Mouse (Mus musculus): ENCODE results near the gene Mboat1. TPM values are rescaled to one million over a fixed set of nuclear protein-coding genes. Genes with fewer than 3 reads are reported as not detected.

Gene Mboat1
- polyA plus RNA-seq, 1 experiment from 2014 or later, result 3.3 TPM

DNA sequence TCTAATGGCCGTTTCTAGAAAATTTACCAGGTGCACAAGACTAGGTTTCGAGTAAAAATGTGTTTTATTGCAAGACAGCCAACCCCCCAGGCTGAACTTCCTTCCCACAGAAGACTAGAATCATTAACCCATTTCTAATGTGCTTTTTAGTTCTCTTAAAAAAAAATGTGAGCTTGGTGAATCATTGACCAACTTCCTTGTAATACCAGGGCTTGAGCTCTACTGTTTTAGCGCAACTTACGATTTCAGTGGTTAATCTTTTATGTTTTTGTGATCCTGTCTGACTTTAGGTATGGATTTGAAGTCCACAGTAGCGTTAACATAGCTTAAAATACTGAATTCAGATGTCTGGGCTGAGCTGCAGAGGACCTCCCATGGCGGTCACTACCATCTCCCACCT, 10.2 kb downstream of the Mboat1 start:
- Histone ChIP-seq H3K4me1 (no peaks in the 10 kb centered on the region), H3K4me3 (no peak overlapping the region), H3K9ac (no peak overlapping the region), H3K27me3 (replicated peaks) (no peaks in the 10 kb centered on the region), H3K4me2 (no peak overlapping the region), H3K27ac (replicated peaks) (no peak overlapping the region), H3K36me3 (no peaks in the 10 kb centered on the region), H3K9me3 (no peaks in the 10 kb centered on the region)
- WGBS, result 82% methylated on average over 6 of the region's 6 CpGs
- ATAC-seq (ENCODE audit: extremely low read depth, insufficient number of reproducible peaks, low FRiP score, low TSS enrichment), result no peak

DNA sequence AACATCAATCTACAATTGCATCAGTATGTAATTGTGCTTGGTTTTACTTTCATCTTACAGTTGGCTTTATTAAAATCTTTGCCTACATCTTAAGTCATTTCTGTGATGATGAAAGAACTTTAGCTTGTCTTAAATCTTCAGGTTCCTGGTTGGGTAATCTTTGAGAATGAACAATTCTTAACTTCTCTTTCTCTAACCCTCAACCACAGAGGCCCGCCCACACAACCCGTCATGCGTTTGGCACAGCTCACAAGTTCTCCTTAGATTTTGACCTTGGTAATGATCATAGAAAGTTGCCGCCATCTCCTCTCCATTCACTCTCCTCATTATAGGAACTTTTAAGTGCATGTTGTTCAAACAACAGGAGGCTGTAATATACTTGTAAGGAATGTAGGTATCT, 18.0 kb downstream of the Mboat1 start:
- no peak for ATAC-seq (ENCODE audit: extremely low read depth, insufficient number of reproducible peaks, low FRiP score, low TSS enrichment)

DNA sequence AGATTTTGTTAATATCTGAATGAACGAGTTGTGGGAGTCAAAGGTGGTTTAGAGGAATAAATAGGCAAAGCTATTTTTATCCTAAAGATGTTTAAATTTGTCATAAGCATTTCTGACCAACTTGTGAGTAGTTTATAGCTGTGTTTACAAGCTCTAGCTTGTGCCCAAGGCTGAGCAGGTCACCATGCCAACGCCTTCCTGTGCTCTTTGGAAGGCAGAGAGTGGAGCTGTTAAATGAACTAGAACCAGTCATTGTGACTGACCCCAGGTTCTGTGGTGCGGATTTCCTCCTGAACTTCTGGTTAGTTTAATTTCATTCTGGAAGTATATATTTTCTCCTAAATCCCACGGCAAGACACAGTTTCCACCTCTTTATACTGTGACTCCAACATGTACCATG, 23.3 kb downstream of the Mboat1 start:
- 86% methylated on average over 4 of the region's 4 CpGs for WGBS
- H3K27me3 ChIP-seq (replicated peaks), result no peaks in the 10 kb centered on the region
- ATAC-seq (ENCODE audit: extremely low read depth, insufficient number of reproducible peaks, low FRiP score, low TSS enrichment), result no peak
- H3K4me2 ChIP-seq, result no peak overlapping the region
- no peak overlapping the region for H3K4me3 ChIP-seq
- peaks cover 7% of the 10 kb centered on the region; the same call in 1 of the 2 replicates for H3K9me3 ChIP-seq
- no peak overlapping the region for H3K27ac ChIP-seq (replicated peaks)
- no peaks in the 10 kb centered on the region for H3K4me1 ChIP-seq
- H3K36me3 ChIP-seq, result no peaks in the 10 kb centered on the region
- no peak overlapping the region for H3K9ac ChIP-seq

More for the DNA sequence above, 18.0 kb downstream of the Mboat1 start:
- Histone ChIP-seq H3K4me2 (no peak overlapping the region), H3K36me3 (no peaks in the 10 kb centered on the region), H3K27me3 (replicated peaks) (no peaks in the 10 kb centered on the region), H3K9ac (no peak overlapping the region), H3K27ac (replicated peaks) (no peak overlapping the region), H3K9me3 (no peaks in the 10 kb centered on the region), H3K4me3 (no peak overlapping the region), H3K4me1 (no peaks in the 10 kb centered on the region)
- 72% methylated on average over 4 of the region's 4 CpGs for WGBS

DNA sequence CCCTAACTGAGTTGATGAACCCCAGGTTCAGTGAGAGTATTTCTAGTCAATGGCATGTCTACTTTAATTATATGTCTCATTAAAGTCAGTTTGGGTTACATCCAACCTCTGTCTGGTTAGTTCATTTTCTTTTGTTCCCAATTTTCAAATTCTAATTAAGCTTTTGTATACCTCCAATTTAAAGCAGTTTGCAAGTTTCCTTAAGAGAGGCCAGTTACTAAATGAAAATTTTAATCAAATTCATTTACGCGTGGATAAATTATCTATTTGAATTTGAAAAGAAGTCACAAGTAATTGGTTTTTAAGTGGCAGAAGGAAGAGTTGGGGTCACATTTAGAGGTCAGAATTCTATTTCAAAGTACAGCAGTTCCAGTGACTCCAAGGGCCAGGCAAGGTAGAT, 27.2 kb downstream of the Mboat1 start:
- 92% methylated on average over 2 of the region's 2 CpGs for WGBS
- Histone ChIP-seq H3K4me2 (no peak overlapping the region), H3K9me3 (peaks cover 7% of the 10 kb centered on the region; the same call in 1 of the 2 replicates), H3K4me3 (no peak overlapping the region), H3K36me3 (no peaks in the 10 kb centered on the region), H3K9ac (no peak overlapping the region), H3K4me1 (no peaks in the 10 kb centered on the region), H3K27ac (replicated peaks) (no peak overlapping the region), H3K27me3 (replicated peaks) (no peaks in the 10 kb centered on the region)
- no peak for ATAC-seq (ENCODE audit: extremely low read depth, insufficient number of reproducible peaks, low FRiP score, low TSS enrichment)

DNA sequence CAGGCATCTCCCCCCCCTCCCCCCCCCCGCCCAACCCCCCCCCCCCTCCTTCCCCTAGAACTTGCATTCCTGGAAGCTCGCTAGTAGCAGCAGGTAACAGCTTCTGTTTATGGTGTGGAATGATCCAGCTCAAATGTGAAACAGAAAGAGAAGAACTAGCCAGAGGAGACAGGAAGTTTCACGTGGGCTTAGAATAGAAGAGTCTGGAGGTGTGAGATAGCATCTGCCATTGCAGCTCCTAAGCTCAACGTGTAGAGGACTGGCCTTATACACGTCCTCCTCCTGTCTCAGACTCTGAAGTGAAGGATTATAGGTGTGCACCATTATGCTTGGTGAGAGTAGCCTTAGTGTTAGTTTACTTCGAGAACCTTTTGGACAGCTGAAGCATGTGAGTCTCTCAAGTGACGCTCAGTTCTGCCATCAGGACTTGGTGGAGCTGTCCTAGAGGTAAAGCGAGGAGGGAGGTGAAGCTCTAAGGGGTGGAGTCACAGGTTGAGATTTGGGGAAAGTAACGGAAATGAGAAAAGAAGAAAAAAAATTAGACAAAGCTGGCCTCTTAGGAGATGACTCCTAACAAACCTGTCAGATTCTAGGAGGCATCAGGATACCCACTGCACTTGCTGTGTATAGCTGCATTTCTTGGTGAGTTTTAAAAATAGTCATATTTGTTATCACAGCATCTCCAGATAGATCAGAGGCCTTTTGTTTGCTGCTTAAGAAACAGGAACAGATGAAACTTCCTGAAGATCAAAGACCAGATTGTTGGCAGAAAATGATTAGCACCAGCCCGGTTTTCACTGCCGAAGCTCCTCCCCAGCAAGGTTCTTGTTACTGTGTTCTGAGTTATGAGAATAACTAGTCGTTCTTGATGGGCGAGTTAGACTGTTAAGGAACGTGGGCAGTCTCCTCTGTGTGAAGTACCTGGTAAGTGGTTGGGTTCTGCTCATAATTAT, 30.1 kb downstream of the Mboat1 start:
- Histone ChIP-seq H3K9me3 (peaks cover 7% of the 10 kb centered on the region; the same call in 1 of the 2 replicates), H3K36me3 (no peaks in the 10 kb centered on the region), H3K4me3 (no peak overlapping the region), H3K27ac (replicated peaks) (no peak overlapping the region), H3K9ac (no peak overlapping the region), H3K27me3 (replicated peaks) (no peaks in the 10 kb centered on the region), H3K4me1 (no peaks in the 10 kb centered on the region), H3K4me2 (no peak overlapping the region)
- WGBS, result 64% methylated on average over 12 of the region's 14 CpGs
- ATAC-seq (ENCODE audit: extremely low read depth, insufficient number of reproducible peaks, low FRiP score, low TSS enrichment), result no peak

DNA sequence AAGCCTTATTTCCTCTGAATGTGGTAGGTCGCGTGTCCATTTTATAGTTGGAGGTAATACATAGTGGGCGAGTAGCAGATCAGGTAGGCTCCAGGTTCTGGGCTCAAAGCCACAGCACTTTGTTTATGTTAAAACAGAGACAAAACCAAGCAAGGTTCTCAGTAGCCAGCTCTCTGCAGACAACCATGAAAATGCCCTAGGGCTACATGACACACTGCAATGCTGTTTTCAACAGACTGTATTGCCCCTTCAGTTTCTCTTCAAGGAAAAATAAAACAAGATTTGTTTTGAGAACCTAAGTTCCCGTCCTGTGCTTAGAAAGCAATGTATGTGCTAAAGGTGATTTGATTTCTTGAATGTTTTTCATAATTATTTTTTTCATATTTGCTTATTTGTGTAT, 31.2 kb downstream of the Mboat1 start:
- no peaks in the 10 kb centered on the region for H3K27me3 ChIP-seq (replicated peaks)
- WGBS, result 80% methylated on average over 4 of the region's 4 CpGs
- no peak overlapping the region for H3K9ac ChIP-seq
- no peaks in the 10 kb centered on the region for H3K36me3 ChIP-seq
- H3K4me1 ChIP-seq, result no peaks in the 10 kb centered on the region
- peaks cover 5% of the 10 kb centered on the region; the same call in 1 of the 2 replicates for H3K9me3 ChIP-seq
- H3K27ac ChIP-seq (replicated peaks), result no peak overlapping the region
- no peak overlapping the region for H3K4me2 ChIP-seq
- ATAC-seq (ENCODE audit: extremely low read depth, insufficient number of reproducible peaks, low FRiP score, low TSS enrichment), result no peak
- no peak overlapping the region for H3K4me3 ChIP-seq

DNA sequence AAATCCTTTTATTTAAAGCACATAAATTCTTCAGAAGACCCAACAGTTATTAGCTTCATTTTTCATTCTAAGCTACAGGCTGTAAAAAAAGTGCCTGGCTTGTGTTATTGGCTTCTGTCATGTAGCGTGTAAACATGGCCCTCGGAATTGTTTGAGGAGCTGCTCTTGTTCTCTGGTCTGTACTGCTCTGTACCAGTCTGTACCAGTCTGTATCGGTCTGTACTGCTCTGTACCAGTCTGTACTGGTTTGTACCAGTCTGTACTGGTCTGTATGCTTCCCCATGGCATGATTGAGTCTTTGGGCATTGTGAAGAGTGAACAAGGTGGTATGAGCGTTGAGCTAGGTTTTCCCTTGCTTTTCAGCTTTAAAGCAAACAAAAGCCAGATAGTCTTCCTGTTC, 32.5 kb downstream of the Mboat1 start:
- H3K4me1 ChIP-seq, result no peaks in the 10 kb centered on the region
- H3K27ac ChIP-seq (replicated peaks), result no peak overlapping the region
- H3K9ac ChIP-seq, result no peak overlapping the region
- no peak overlapping the region for H3K4me2 ChIP-seq
- no peak for ATAC-seq (ENCODE audit: extremely low read depth, insufficient number of reproducible peaks, low FRiP score, low TSS enrichment)
- no peaks in the 10 kb centered on the region for H3K36me3 ChIP-seq
- H3K4me3 ChIP-seq, result no peak overlapping the region
- WGBS, result 86% methylated on average over 4 of the region's 4 CpGs
- no peaks in the 10 kb centered on the region for H3K27me3 ChIP-seq (replicated peaks)
- H3K9me3 ChIP-seq, result no peaks in the 10 kb centered on the region

DNA sequence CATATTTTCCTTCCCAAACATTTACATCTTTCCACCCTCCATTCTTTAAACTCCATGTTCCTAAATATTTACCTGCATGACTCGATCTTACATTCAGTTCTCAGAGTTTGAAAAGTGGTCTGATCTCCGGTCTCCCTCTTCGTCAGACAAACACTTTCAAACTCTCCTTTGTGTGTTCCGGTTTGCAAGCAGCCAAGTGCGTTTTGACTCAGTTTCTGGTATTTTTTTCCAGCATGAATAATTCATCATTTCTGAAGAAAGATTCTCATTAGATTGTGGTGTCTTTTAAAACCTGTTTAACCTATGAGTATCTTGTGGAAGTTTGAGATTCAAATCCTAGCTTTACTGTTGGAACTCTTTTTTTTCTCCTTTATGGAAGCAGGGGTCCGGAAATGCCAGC, 33.8 kb downstream of the Mboat1 start:
- Histone ChIP-seq H3K27me3 (replicated peaks) (no peaks in the 10 kb centered on the region), H3K36me3 (no peaks in the 10 kb centered on the region), H3K9me3 (no peaks in the 10 kb centered on the region), H3K9ac (no peak overlapping the region), H3K4me2 (no peak overlapping the region), H3K4me3 (no peak overlapping the region), H3K27ac (replicated peaks) (no peak overlapping the region), H3K4me1 (no peaks in the 10 kb centered on the region)
- 84% methylated on average over 6 of the region's 6 CpGs for WGBS
- no peak for ATAC-seq (ENCODE audit: extremely low read depth, insufficient number of reproducible peaks, low FRiP score, low TSS enrichment)

DNA sequence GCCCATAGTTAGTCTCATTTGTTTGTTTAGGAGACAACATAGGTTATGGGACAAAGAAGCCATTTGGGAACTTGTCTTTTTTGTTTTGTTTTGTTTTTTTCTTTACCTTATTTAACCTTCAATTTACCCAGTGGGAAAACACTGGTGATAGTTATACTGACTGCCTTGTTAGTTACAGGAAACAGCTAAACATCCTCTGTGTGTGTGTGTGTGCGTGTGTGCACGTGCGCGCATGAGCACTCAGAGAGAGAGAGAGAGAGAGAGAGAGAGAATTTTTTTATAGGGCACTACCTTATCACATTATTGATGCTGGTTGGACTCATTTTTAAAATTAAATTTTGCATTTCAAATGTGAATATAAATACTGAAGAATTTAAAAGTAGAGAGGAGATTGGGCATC, 38.3 kb downstream of the Mboat1 start:
- H3K36me3 ChIP-seq, result no peaks in the 10 kb centered on the region
- H3K4me2 ChIP-seq, result no peak overlapping the region
- H3K4me1 ChIP-seq, result no peaks in the 10 kb centered on the region
- H3K9ac ChIP-seq, result no peak overlapping the region
- no peak overlapping the region for H3K4me3 ChIP-seq
- 87% methylated on average over 4 of the region's 4 CpGs for WGBS
- H3K27ac ChIP-seq (replicated peaks), result no peak overlapping the region
- no peaks in the 10 kb centered on the region for H3K9me3 ChIP-seq
- ATAC-seq (ENCODE audit: extremely low read depth, insufficient number of reproducible peaks, low FRiP score, low TSS enrichment), result no peak
- no peaks in the 10 kb centered on the region for H3K27me3 ChIP-seq (replicated peaks)

DNA sequence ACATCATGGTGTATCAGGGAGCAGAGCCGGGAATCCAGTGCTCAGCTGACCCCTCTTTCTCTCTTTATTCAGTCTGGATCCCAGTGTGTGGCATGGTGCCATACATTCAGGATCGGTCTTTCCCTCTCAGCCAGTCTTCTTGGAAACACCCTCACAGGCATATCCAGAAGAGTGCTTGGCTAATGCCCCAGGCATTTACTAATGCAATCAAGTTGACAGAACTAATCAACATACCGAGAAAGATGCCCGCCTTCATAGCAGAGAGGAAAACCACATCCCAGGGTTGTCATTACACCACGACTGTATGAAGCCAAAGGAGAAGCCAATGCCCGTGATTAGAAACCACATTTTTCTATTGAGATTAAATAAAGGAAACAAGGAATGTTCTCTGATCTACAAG, 41.1 kb downstream of the Mboat1 start:
- no peak overlapping the region for H3K4me2 ChIP-seq
- H3K4me1 ChIP-seq, result no peaks in the 10 kb centered on the region
- no peak overlapping the region for H3K4me3 ChIP-seq
- no peaks in the 10 kb centered on the region for H3K27me3 ChIP-seq (replicated peaks)
- no peak for ATAC-seq (ENCODE audit: extremely low read depth, insufficient number of reproducible peaks, low FRiP score, low TSS enrichment)
- WGBS, result 70% methylated on average over 6 of the region's 6 CpGs
- H3K27ac ChIP-seq (replicated peaks), result no peak overlapping the region
- H3K9ac ChIP-seq, result no peak overlapping the region
- no peaks in the 10 kb centered on the region for H3K9me3 ChIP-seq
- no peaks in the 10 kb centered on the region for H3K36me3 ChIP-seq

DNA sequence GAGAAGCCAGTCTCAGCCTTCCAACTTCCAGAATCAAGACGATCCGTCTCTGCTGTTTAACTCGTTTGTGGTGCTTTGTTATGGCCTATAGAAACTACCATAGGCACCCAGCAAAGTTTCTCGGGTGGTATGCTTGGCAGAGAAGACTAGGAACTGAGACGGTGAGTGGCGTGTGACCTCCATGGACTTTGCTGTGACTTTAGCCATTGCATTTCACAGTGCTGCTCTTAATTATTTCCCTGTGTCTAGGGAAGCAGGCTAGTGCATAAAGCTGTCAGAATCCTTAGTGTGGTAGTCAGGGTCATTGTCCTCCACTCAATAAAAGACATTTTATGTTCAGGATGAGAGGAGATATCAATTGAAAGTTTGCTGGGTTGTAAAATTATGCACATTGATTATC, 49.3 kb downstream of the Mboat1 start:
- no peak overlapping the region for H3K4me2 ChIP-seq
- H3K9ac ChIP-seq, result no peak overlapping the region
- no peak for ATAC-seq (ENCODE audit: extremely low read depth, insufficient number of reproducible peaks, low FRiP score, low TSS enrichment)
- no peaks in the 10 kb centered on the region for H3K4me1 ChIP-seq
- no peaks in the 10 kb centered on the region for H3K36me3 ChIP-seq
- no peak overlapping the region for H3K27ac ChIP-seq (replicated peaks)
- no peak overlapping the region for H3K4me3 ChIP-seq
- 71% methylated on average over 6 of the region's 6 CpGs for WGBS
- no peaks in the 10 kb centered on the region for H3K27me3 ChIP-seq (replicated peaks)
- no peaks in the 10 kb centered on the region for H3K9me3 ChIP-seq

DNA sequence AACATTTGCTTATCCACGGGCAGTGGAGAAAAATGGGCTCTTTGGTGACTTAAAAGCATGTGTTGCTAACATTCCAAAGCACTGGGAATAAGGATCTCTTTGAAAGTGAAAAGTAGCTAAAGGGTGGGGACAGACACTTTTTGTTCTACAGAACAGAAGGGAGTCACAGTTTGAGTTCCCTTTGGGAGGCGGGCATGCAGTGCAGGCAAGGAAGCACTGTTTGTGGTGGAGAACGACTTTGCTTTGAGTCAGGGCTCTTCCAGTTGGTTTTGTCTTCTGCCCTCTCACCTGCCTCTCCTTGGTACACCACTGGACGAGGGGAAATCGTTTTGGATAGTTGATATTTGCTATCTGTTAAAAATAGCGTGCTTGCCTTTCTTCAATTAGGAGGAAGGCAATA, 49.7 kb downstream of the Mboat1 start:
- no peak overlapping the region for H3K4me3 ChIP-seq
- H3K9ac ChIP-seq, result no peak overlapping the region
- H3K4me2 ChIP-seq, result no peak overlapping the region
- H3K36me3 ChIP-seq, result no peaks in the 10 kb centered on the region
- 53% methylated on average over 6 of the region's 6 CpGs for WGBS
- H3K4me1 ChIP-seq, result no peaks in the 10 kb centered on the region
- no peak for ATAC-seq (ENCODE audit: extremely low read depth, insufficient number of reproducible peaks, low FRiP score, low TSS enrichment)
- H3K27ac ChIP-seq (replicated peaks), result no peak overlapping the region
- H3K9me3 ChIP-seq, result no peaks in the 10 kb centered on the region
- H3K27me3 ChIP-seq (replicated peaks), result no peaks in the 10 kb centered on the region
